Comparison of ENCODE assay signal across 8 mouse cellular contexts in the genomic region with DNA sequence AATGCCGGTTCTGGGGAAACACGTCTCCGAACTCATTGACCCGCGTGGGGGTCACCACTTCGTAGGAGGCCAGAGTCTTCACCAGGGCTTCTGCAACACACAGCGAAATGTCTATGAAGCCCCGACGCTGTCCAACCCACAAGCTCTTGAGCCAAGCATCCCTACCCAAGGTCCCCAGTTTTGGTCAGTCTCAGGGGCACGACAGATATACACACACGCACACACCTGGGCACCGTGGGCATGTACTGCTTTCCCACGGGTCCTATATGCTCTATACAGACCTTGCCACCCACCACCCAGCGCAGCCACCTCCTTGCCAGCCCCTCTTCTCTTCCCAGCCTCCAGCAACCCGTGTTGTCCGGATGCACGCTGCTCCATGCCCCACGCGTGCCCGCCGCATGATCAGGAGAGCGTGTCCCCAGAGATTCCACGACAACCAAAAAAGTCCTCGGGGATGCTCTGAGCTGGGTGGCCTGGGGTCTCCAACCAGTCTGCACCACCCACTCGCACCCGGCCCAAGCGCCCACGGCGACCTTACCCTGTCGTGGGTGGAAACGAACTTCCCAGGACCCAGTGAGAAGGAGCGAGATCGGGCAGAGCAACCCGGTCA.
A peak's percentile ranks its signal among the peaks of the same experiment; 100 is the strongest.
DNase-seq lines count a peak whose midpoint lies in the region; ATAC-seq and TF ChIP-seq lines count a peak whose summit lies in the region.

No protein-coding gene starts in this region.

- 0 out of 2 replicates have a peak, but pooled peaks have one; percentile 11 for ATAC-seq in lung, postnatal 0 days
- ATAC-seq in heart, postnatal 0 days (ENCODE audit: insufficient read depth, low read depth): 0 out of 2 replicates have a peak, but pooled peaks have one; percentile 14
- ATAC-seq in inflammation-experienced regulatory T-cells, adult 6 months: no peak

- H3K9ac ChIP-seq in lung, postnatal 0 days (replicated peaks; ENCODE audit: low read depth): no peak overlapping the region; the same call in 1 of the 2 replicates
- H3K9ac ChIP-seq in heart, postnatal 0 days (replicated peaks; ENCODE audit: low read depth, low read length): peak overlapping the region; percentile 50

- H3K27me3 ChIP-seq in lung, postnatal 0 days (replicated peaks; ENCODE audit: insufficient read depth, low read length): peaks cover 10% of the 10 kb centered on the region
- peaks cover 44% of the 10 kb centered on the region for H3K27me3 ChIP-seq in heart, postnatal 0 days (ENCODE audit: control insufficient read depth, insufficient read depth, low read length)

- H3K4me3 ChIP-seq in lung, postnatal 0 days (ENCODE audit: low read depth, low read length): peak overlapping the region; percentile 47
- H3K4me3 ChIP-seq in heart, postnatal 0 days (ENCODE audit: low read depth, low read length): peak overlapping the region; percentile 55

- H3K9me3 ChIP-seq in lung, postnatal 0 days (ENCODE audit: low read length): no peaks in the 10 kb centered on the region
- H3K9me3 ChIP-seq in heart, postnatal 0 days (replicated peaks; ENCODE audit: control insufficient read depth, low read length): no peaks in the 10 kb centered on the region

- no peak for TF ChIP-seq EP300 in lung, postnatal 0 days (IDR thresholded peaks at IDR 0.05)
- no peak for TF ChIP-seq EP300 in heart, postnatal 0 days (IDR thresholded peaks at IDR 0.05; ENCODE audit: low read depth)

- no peak for TF ChIP-seq CTCF in lung, postnatal 0 days (IDR thresholded peaks at IDR 0.05)
- no peak for TF ChIP-seq CTCF in heart, postnatal 0 days (IDR thresholded peaks at IDR 0.05; ENCODE audit: low read depth)

- H3K27ac ChIP-seq in lung, postnatal 0 days (ENCODE audit: low read length): no peak overlapping the region
- H3K27ac ChIP-seq in heart, postnatal 0 days (ENCODE audit: low read depth): no peak overlapping the region

- H3K4me2 ChIP-seq in lung, postnatal 0 days (replicated peaks; ENCODE audit: low read depth, low read length): peak overlapping the region; percentile 85
- peak overlapping the region; percentile 87 for H3K4me2 ChIP-seq in heart, postnatal 0 days (ENCODE audit: low read depth, low read length)

- WGBS in lung, postnatal 0 days: 3% methylated on average over 34 of the region's 34 CpGs
- 1% methylated on average over 34 of the region's 34 CpGs for WGBS in heart, postnatal 0 days

- peak; percentile 7 to 56 for DNase-seq in adrenal gland, adult (ENCODE audit: inconsistent age in 2 of 2, low spot score in 1 of 2)
- no peak for DNase-seq in adrenal gland, adult 18-20 months (ENCODE audit: low spot score in 2 of 2)
- no peak for DNase-seq in lung, postnatal 0 days (ENCODE audit: low spot score)
- no peak for DNase-seq in lung, postnatal 25 days (ENCODE audit: low spot score)
- DNase-seq in heart, postnatal 0 days (ENCODE audit: low spot score): no peak
- peak; percentile 19 for DNase-seq in mesoderm, embryonic 11.5 days (ENCODE audit: low read depth, low spot score)
- no peak for DNase-seq in ovary, postnatal 14 days (ENCODE audit: low spot score)

- H3K36me3 ChIP-seq in lung, postnatal 0 days (ENCODE audit: insufficient read depth, low read length): no peaks in the 10 kb centered on the region
- H3K36me3 ChIP-seq in heart, postnatal 0 days (replicated peaks; ENCODE audit: control insufficient read depth, insufficient read depth, low read length): no peaks in the 10 kb centered on the region

- H3K4me1 ChIP-seq in lung, postnatal 0 days (ENCODE audit: insufficient read depth, low read depth, low read length): peaks cover 7% of the 10 kb centered on the region; the same call in 1 of the 2 replicates
- H3K4me1 ChIP-seq in heart, postnatal 0 days (ENCODE audit: control insufficient read depth, insufficient read depth): peaks cover 10% of the 10 kb centered on the region; the same call in 1 of the 2 replicates

Comparison
In these comparisons a context has a peak if more than half of its experiments do, and no peak if none do; other contexts are left out.
1. DNase-seq: peak in adrenal gland, adult (2 of 2) and mesoderm, embryonic 11.5 days (single experiment); none in adrenal gland, adult 18-20 months (0 of 2), lung, postnatal 0 days (single experiment), lung, postnatal 25 days (single experiment), heart, postnatal 0 days (single experiment) and ovary, postnatal 14 days (single experiment).